Mouse (Mus musculus) kidney, postnatal 0 days (tissue): ENCODE data around the gene Col23a1. TPM values are rescaled to one million over a fixed set of nuclear protein-coding genes. Genes with fewer than 3 reads are reported as not detected.

Experiments
- ATAC-seq: fragments of 200-750 bp; cut with Nextera tagmentation; replicated peaks from 2 replicates; pipeline ENCODE4 v1.8.0; 2017; ENCODE audit warnings: low read depth, moderate number of reproducible peaks, moderate TSS enrichment, moderate library complexity; ENCODE audit not compliant: low FRiP score
- DNase-seq: peaks from one replicate; pipeline ENCODE4 v3.0.0-alpha.2; 2016; ENCODE audit warnings: low spot score
- H3K27ac ChIP-seq: fragments of 300-500 bp; sonication (generic); 2 replicates; pipeline ENCODE4 v1.5.1; 2014; ENCODE audit warnings: mild to moderate bottlenecking
- H3K27me3 ChIP-seq: fragments of 300-500 bp; sonication (generic); 2 replicates; pipeline ENCODE4 v1.6.1; 2014; ENCODE audit warnings: low read length, mixed read lengths; ENCODE audit not compliant: insufficient read depth
- H3K36me3 ChIP-seq: fragments of 300-500 bp; sonication (generic); 2 replicates; pipeline ENCODE4 v1.6.1; 2014; ENCODE audit warnings: low read length, mixed read lengths; ENCODE audit not compliant: insufficient read depth
- H3K4me1 ChIP-seq: fragments of 300-500 bp; sonication (generic); replicated peaks from 2 replicates; pipeline ENCODE4 v1.6.1; 2014; ENCODE audit warnings: antibody characterized with exemption, low read length, mixed read lengths; ENCODE audit not compliant: insufficient read depth
- H3K4me2 ChIP-seq: fragments of 300-500 bp; sonication (generic); 2 replicates; pipeline ENCODE4 v1.6.1; 2014; ENCODE audit warnings: mild to moderate bottlenecking, low read length, moderate library complexity, mixed read lengths
- H3K4me3 ChIP-seq: fragments of 300-500 bp; sonication (generic); replicated peaks from 2 replicates; pipeline ENCODE4 v1.5.1; 2014; ENCODE audit warnings: low read depth, low read length
- H3K9ac ChIP-seq: fragments of 300-500 bp; sonication (generic); 2 replicates; pipeline ENCODE4 v1.6.1; 2014; ENCODE audit warnings: low read depth, low read length
- H3K9me3 ChIP-seq: fragments of 300-500 bp; sonication (generic); replicated peaks from 2 replicates; pipeline ENCODE4 v1.6.1; 2016; ENCODE audit warnings: low read length, inconsistent platforms, mixed read lengths
- CTCF ChIP-seq: IDR thresholded peaks from 2 replicates; pipeline ENCODE4 v1.5.1; 2016; ENCODE audit warnings: antibody characterized with exemption, low read depth, mild to moderate bottlenecking, moderate library complexity
- WGBS: fragments of 180-500 bp; shearing (Covaris S2); extraction: QIAGEN DNeasy Blood & Tissue Kit; methylation state at CpG from one replicate; pipeline ENCODE4 v1.1.7; 2014; 5-methylcytosine and 5-hydroxymethylcytosine counted together
- polyA plus RNA-seq: library from polyadenylated mRNA; unstranded; fragments of >200 nt; fragmentation: Nextera tagmentation; extraction: Ambion mirVana; gene quantifications from 2 replicates; pipeline ENCODE4 v1.2.1, GENCODE M21; 2015

The Col23a1 gene
- polyA plus RNA-seq, 1 experiment from 2014 or later, result 6.8 TPM

- TF ChIP-seq CTCF, result no peak
- no peak overlapping the region for H3K4me2 ChIP-seq
- H3K36me3 ChIP-seq, result no peaks in the 10 kb centered on the region
- no peaks in the 10 kb centered on the region for H3K9me3 ChIP-seq
- 0 out of 2 replicates have a peak, but pooled peaks cover 2% of the 10 kb centered on the region for H3K4me1 ChIP-seq
- no peak overlapping the region for H3K4me3 ChIP-seq
- no peak for ATAC-seq
- no peaks in the 10 kb centered on the region for H3K27me3 ChIP-seq
- 51% methylated on average over 10 of the region's 10 CpGs for WGBS
- H3K27ac ChIP-seq, result no peak overlapping the region
- no peak for DNase-seq
- H3K9ac ChIP-seq, result no peak overlapping the region
Measured at GRCm38 (mm10) chr11:51389763-51390162, 100.0 kb downstream of the Col23a1 start.

DNA sequence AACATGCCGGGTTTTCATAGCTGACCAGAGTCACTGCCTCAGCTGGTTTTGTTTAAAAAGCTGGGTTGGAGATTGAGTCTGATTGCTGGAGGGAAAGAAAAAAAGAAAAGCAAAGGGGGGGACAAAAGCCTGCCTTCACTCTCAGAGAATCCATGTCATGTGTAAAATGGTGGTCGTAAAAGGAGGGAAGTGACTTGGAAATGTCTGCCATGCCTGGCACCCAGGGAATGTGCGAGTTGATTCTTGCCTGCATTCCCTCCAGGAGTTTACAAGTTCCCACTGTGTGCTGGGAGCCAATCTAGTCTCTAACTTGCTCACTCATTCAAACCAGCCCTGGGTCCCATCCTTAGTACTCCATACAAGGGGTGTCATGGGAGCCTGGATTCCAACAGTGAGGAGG lies 100.8 kb downstream of the Col23a1 start:
- TF ChIP-seq CTCF, result no peak
- 76% methylated on average over 3 of the region's 3 CpGs for WGBS
- Histone ChIP-seq H3K4me2 (no peak overlapping the region), H3K4me3 (no peak overlapping the region), H3K9ac (no peak overlapping the region), H3K27ac (no peak overlapping the region), H3K4me1 (0 out of 2 replicates have a peak, but pooled peaks cover 2% of the 10 kb centered on the region), H3K9me3 (no peaks in the 10 kb centered on the region), H3K36me3 (no peaks in the 10 kb centered on the region), H3K27me3 (no peaks in the 10 kb centered on the region)
- ATAC-seq (no peak), DNase-seq (no peak)

GRCm38 (mm10) chr11:51391548-51391947 lies 101.8 kb downstream of the Col23a1 start:
- no peaks in the 10 kb centered on the region for H3K9me3 ChIP-seq
- no peak overlapping the region for H3K4me2 ChIP-seq
- H3K4me3 ChIP-seq, result no peak overlapping the region
- DNase-seq (no peak), ATAC-seq (no peak)
- no peak overlapping the region for H3K9ac ChIP-seq
- no peaks in the 10 kb centered on the region for H3K36me3 ChIP-seq
- TF ChIP-seq CTCF, result no peak
- H3K4me1 ChIP-seq, result 0 out of 2 replicates have a peak, but pooled peaks cover 2% of the 10 kb centered on the region
- H3K27ac ChIP-seq, result no peak overlapping the region
- H3K27me3 ChIP-seq, result no peaks in the 10 kb centered on the region
- WGBS, result 70% methylated on average over 4 of the region's 4 CpGs

GRCm38 (mm10) chr11:51394301-51394865 lies 104.7 kb downstream of the Col23a1 start:
- Histone ChIP-seq H3K9me3 (no peaks in the 10 kb centered on the region), H3K27me3 (no peaks in the 10 kb centered on the region), H3K36me3 (no peaks in the 10 kb centered on the region), H3K4me1 (no peaks in the 10 kb centered on the region), H3K4me3 (no peak overlapping the region), H3K4me2 (no peak overlapping the region), H3K9ac (no peak overlapping the region), H3K27ac (no peak overlapping the region)
- ATAC-seq (no peak), DNase-seq (no peak)
- 31% methylated on average over 9 of the region's 9 CpGs for WGBS
- no peak for TF ChIP-seq CTCF

- no peaks in the 10 kb centered on the region for H3K36me3 ChIP-seq
- DNase-seq (no peak), ATAC-seq (no peak)
- H3K27ac ChIP-seq, result no peak overlapping the region
- WGBS, result 82% methylated on average over 2 of the region's 2 CpGs
- H3K27me3 ChIP-seq, result no peaks in the 10 kb centered on the region
- no peaks in the 10 kb centered on the region for H3K9me3 ChIP-seq
- H3K4me2 ChIP-seq, result no peak overlapping the region
- H3K4me1 ChIP-seq, result no peaks in the 10 kb centered on the region
- H3K9ac ChIP-seq, result no peak overlapping the region
- H3K4me3 ChIP-seq, result no peak overlapping the region
- no peak for TF ChIP-seq CTCF
Measured at GRCm38 (mm10) chr11:51396451-51396850, 106.7 kb downstream of the Col23a1 start.

- 81% methylated on average over 5 of the region's 5 CpGs for WGBS
- no peaks in the 10 kb centered on the region for H3K9me3 ChIP-seq
- H3K27ac ChIP-seq, result no peak overlapping the region
- no peaks in the 10 kb centered on the region for H3K36me3 ChIP-seq
- no peak overlapping the region for H3K9ac ChIP-seq
- no peaks in the 10 kb centered on the region for H3K27me3 ChIP-seq
- no peaks in the 10 kb centered on the region for H3K4me1 ChIP-seq
- no peak for ATAC-seq
- H3K4me3 ChIP-seq, result no peak overlapping the region
- no peak for TF ChIP-seq CTCF
- no peak for DNase-seq
- no peak overlapping the region for H3K4me2 ChIP-seq
Measured at GRCm38 (mm10) chr11:51398084-51398483, 108.4 kb downstream of the Col23a1 start.

- Histone ChIP-seq H3K4me3 (no peak overlapping the region), H3K27ac (no peak overlapping the region), H3K9ac (no peak overlapping the region), H3K4me1 (no peaks in the 10 kb centered on the region), H3K9me3 (no peaks in the 10 kb centered on the region), H3K36me3 (no peaks in the 10 kb centered on the region), H3K4me2 (no peak overlapping the region), H3K27me3 (no peaks in the 10 kb centered on the region)
- no peak for DNase-seq
- no peak for ATAC-seq
- TF ChIP-seq CTCF, result no peak
- WGBS, result 83% methylated on average over 11 of the region's 11 CpGs
Measured at GRCm38 (mm10) chr11:51400356-51400755, 110.6 kb downstream of the Col23a1 start.
